Mouse (Mus musculus) heart, embryonic 14.5 days (tissue): ENCODE data around the gene Ubr1. TPM values are rescaled to one million over a fixed set of nuclear protein-coding genes. Genes with fewer than 3 reads are reported as not detected.

Source experiments
- ATAC-seq: fragments of 200-750 bp; cut with Nextera tagmentation; 2 replicates; pipeline ENCODE4 v1.8.0; 2017; ENCODE audit warnings: low read depth, moderate TSS enrichment; ENCODE audit not compliant: insufficient number of reproducible peaks, insufficient read depth, low FRiP score
- H3K27ac ChIP-seq, 2 experiments: fragments of 200-500 bp in 1 of 2; fragments of 300-500 bp in 1 of 2; sonication (generic) in 1 of 2; replicated peaks in 1 of 2; 2 replicates each; pipeline ENCODE4 v1.5.1; 2012 to 2014; ENCODE audit warnings: low read depth in 2 of 2, low read length in 2 of 2, control low read depth in 1 of 2, mild to moderate bottlenecking in 1 of 2, mixed read lengths in 1 of 2; ENCODE audit not compliant: control insufficient read depth in 1 of 2, insufficient read depth in 1 of 2
- H3K27me3 ChIP-seq: fragments of 300-500 bp; sonication (generic); 2 replicates; pipeline ENCODE4 v1.6.1; 2014; ENCODE audit warnings: mild to moderate bottlenecking, low read length, control low read depth; ENCODE audit not compliant: control insufficient read depth, insufficient read depth
- H3K36me3 ChIP-seq: fragments of 300-500 bp; sonication (generic); 2 replicates; pipeline ENCODE4 v1.6.1; 2014; ENCODE audit warnings: mild to moderate bottlenecking, control low read depth, low read length, mixed read lengths; ENCODE audit not compliant: control insufficient read depth, insufficient read depth
- H3K4me1 ChIP-seq, 2 experiments: fragments of 200-500 bp in 1 of 2; fragments of 300-500 bp in 1 of 2; sonication (generic) in 1 of 2; 2 replicates each; pipeline ENCODE4 v1.6.1; 2012 to 2014; ENCODE audit warnings: low read length in 2 of 2, control low read depth in 1 of 2, mixed read lengths in 1 of 2; ENCODE audit not compliant: control insufficient read depth in 2 of 2, insufficient read depth in 2 of 2
- H3K4me2 ChIP-seq: fragments of 300-500 bp; sonication (generic); 2 replicates; pipeline ENCODE4 v1.6.1; 2014; ENCODE audit warnings: mild to moderate bottlenecking, low read length
- H3K4me3 ChIP-seq, 2 experiments: fragments of 200-500 bp in 1 of 2; fragments of 300-500 bp in 1 of 2; sonication (generic) in 1 of 2; 2 replicates each; pipeline ENCODE4 v1.5.1; 2012 to 2014; ENCODE audit warnings: low read length in 2 of 2, mild to moderate bottlenecking in 2 of 2, control low read depth in 1 of 2, low read depth in 1 of 2, moderate library complexity in 1 of 2; ENCODE audit not compliant: control insufficient read depth in 1 of 2, insufficient read depth in 1 of 2
- H3K9ac ChIP-seq: fragments of 300-500 bp; sonication (generic); 2 replicates; pipeline ENCODE4 v1.6.1; 2014; ENCODE audit warnings: mild to moderate bottlenecking, low read length
- H3K9me3 ChIP-seq: fragments of 300-500 bp; sonication (generic); 2 replicates; pipeline ENCODE4 v1.6.1; 2016; ENCODE audit warnings: low read length, control low read depth; ENCODE audit not compliant: control insufficient read depth
- WGBS: fragments of 180-500 bp; shearing (Covaris S2); extraction: QIAGEN DNeasy Blood & Tissue Kit; methylation state at CpG from one replicate; pipeline ENCODE4 v1.1.7; 2014; 5-methylcytosine and 5-hydroxymethylcytosine counted together
- polyA plus RNA-seq: library from polyadenylated mRNA; unstranded; fragments of >200 nt; fragmentation: Nextera tagmentation; extraction: Ambion mirVana; gene quantifications from 2 replicates; pipeline ENCODE4 v1.2.1, GENCODE M21; 2014

The Ubr1 gene
- polyA plus RNA-seq, 1 experiment from 2014 or later, result 24.4 TPM

- H3K4me1 ChIP-seq, result peaks cover 10 to 22% of the 10 kb centered on the region in 2 experiments; a peak in 3 of 4 replicates
- peaks cover 47% of the 10 kb centered on the region for H3K36me3 ChIP-seq
- H3K27me3 ChIP-seq, result no peaks in the 10 kb centered on the region
- H3K9me3 ChIP-seq, result no peaks in the 10 kb centered on the region
- H3K9ac ChIP-seq, result no peak overlapping the region
- WGBS, result 77% methylated on average over 2 of the region's 2 CpGs
- H3K4me3 ChIP-seq, result no peak overlapping the region
- ATAC-seq, result no peak
- H3K27ac ChIP-seq, result no peak overlapping the region
- no peak overlapping the region for H3K4me2 ChIP-seq
Observed at GRCm38 (mm10) chr2:120873192-120873591, 97.3 kb downstream of the Ubr1 start.

GRCm38 (mm10) chr2:120871447-120872336 is 98.8 kb downstream of the Ubr1 start:
- H3K36me3 ChIP-seq, result peaks cover 51% of the 10 kb centered on the region
- peak overlapping the region; percentile 93 to 96 for H3K27ac ChIP-seq
- ATAC-seq, result peak; percentile 63; the same call in 1 of the 2 replicates
- H3K9ac ChIP-seq, result peak overlapping the region; percentile 38; the same call in 1 of the 2 replicates
- no peaks in the 10 kb centered on the region for H3K27me3 ChIP-seq
- H3K9me3 ChIP-seq, result no peaks in the 10 kb centered on the region
- peak overlapping the region; percentile 29; the same call in 1 of the 2 replicates for H3K4me2 ChIP-seq
- peaks cover 10 to 22% of the 10 kb centered on the region in 2 experiments; a peak in 3 of 4 replicates for H3K4me1 ChIP-seq
- no peak overlapping the region for H3K4me3 ChIP-seq
- WGBS, result 26% methylated on average over 9 of the region's 9 CpGs

- Histone ChIP-seq H3K4me1 (peaks cover 8 to 20% of the 10 kb centered on the region in 2 experiments; a peak in 3 of 4 replicates), H3K27me3 (no peaks in the 10 kb centered on the region), H3K4me3 (no peak overlapping the region), H3K27ac (no peak overlapping the region), H3K36me3 (peaks cover 48% of the 10 kb centered on the region), H3K4me2 (no peak overlapping the region), H3K9me3 (no peaks in the 10 kb centered on the region), H3K9ac (no peak overlapping the region)
- ATAC-seq, result no peak
- WGBS, result 90% methylated on average over 5 of the region's 5 CpGs
Observed at GRCm38 (mm10) chr2:120867336-120867735, 103.2 kb downstream of the Ubr1 start.

- ATAC-seq, result no peak
- peaks cover 52% of the 10 kb centered on the region for H3K36me3 ChIP-seq
- no peak overlapping the region for H3K27ac ChIP-seq
- H3K27me3 ChIP-seq, result no peaks in the 10 kb centered on the region
- H3K9ac ChIP-seq, result no peak overlapping the region
- no peak overlapping the region for H3K4me2 ChIP-seq
- 19% methylated on average over 1 of the region's 1 CpGs for WGBS
- no peak overlapping the region for H3K4me3 ChIP-seq
- peaks cover 3 to 13% of the 10 kb centered on the region in 2 experiments; a peak in 3 of 4 replicates for H3K4me1 ChIP-seq
- no peaks in the 10 kb centered on the region for H3K9me3 ChIP-seq
Observed at GRCm38 (mm10) chr2:120866561-120866960, 104.0 kb downstream of the Ubr1 start.

GRCm38 (mm10) chr2:120863389-120863788 is 107.1 kb downstream of the Ubr1 start:
- Histone ChIP-seq H3K4me1 (no peaks in the 10 kb centered on the region), H3K27me3 (no peaks in the 10 kb centered on the region), H3K27ac (no peak overlapping the region), H3K4me3 (no peak overlapping the region), H3K9me3 (no peaks in the 10 kb centered on the region), H3K36me3 (peaks cover 65% of the 10 kb centered on the region), H3K9ac (no peak overlapping the region), H3K4me2 (no peak overlapping the region)
- 95% methylated on average over 1 of the region's 1 CpGs for WGBS
- no peak for ATAC-seq

- 83% methylated on average over 1 of the region's 1 CpGs for WGBS
Observed at GRCm38 (mm10) chr2:120860699-120861098, 109.8 kb downstream of the Ubr1 start.

GRCm38 (mm10) chr2:120858131-120858530 is 112.4 kb downstream of the Ubr1 start:
- WGBS, result 88% methylated on average over 3 of the region's 3 CpGs
- no peak for ATAC-seq
- H3K9ac ChIP-seq, result no peak overlapping the region
- no peaks in the 10 kb centered on the region for H3K27me3 ChIP-seq
- peaks cover 32% of the 10 kb centered on the region for H3K36me3 ChIP-seq
- H3K4me1 ChIP-seq, result no peaks in the 10 kb centered on the region
- H3K4me2 ChIP-seq, result no peak overlapping the region
- no peaks in the 10 kb centered on the region for H3K9me3 ChIP-seq
- H3K4me3 ChIP-seq, result no peak overlapping the region
- H3K27ac ChIP-seq, result no peak overlapping the region

More at GRCm38 (mm10) chr2:120860699-120861098, 109.8 kb downstream of the Ubr1 start:
- H3K4me2 ChIP-seq, result no peak overlapping the region
- no peak overlapping the region for H3K4me3 ChIP-seq
- no peak for ATAC-seq
- no peak overlapping the region for H3K27ac ChIP-seq
- no peaks in the 10 kb centered on the region for H3K9me3 ChIP-seq
- H3K36me3 ChIP-seq, result peaks cover 53% of the 10 kb centered on the region
- H3K9ac ChIP-seq, result no peak overlapping the region
- no peaks in the 10 kb centered on the region for H3K27me3 ChIP-seq
- H3K4me1 ChIP-seq, result no peaks in the 10 kb centered on the region
